Mouse (Mus musculus) hindbrain, embryonic 13.5 days (tissue): ENCODE measurements at regions not wholly inside any gene's neighbourhood (a gene's known extent, or its start where the extent isn't known, plus 50 kb on each side); places are given as distances from the start of the nearest gene placed in this dataset.

Source experiments
- ATAC-seq: fragments of 200-750 bp; cut with Nextera tagmentation; 2 replicates; pipeline ENCODE4 v1.8.0; 2017; ENCODE audit warnings: moderate TSS enrichment; ENCODE audit not compliant: low FRiP score
- H3K27ac ChIP-seq: fragments of 300-500 bp; sonication (generic); 2 replicates; pipeline ENCODE4 v1.5.1; 2015; ENCODE audit warnings: inconsistent platforms, mild to moderate bottlenecking, moderate library complexity
- H3K27me3 ChIP-seq: fragments of 300-500 bp; sonication (generic); 2 replicates; pipeline ENCODE4 v1.6.1; 2015; ENCODE audit warnings: mild to moderate bottlenecking, inconsistent platforms
- H3K36me3 ChIP-seq: fragments of 300-500 bp; sonication (generic); 2 replicates; pipeline ENCODE4 v1.6.1; 2015; ENCODE audit warnings: mild to moderate bottlenecking, inconsistent platforms
- H3K4me1 ChIP-seq: fragments of 300-500 bp; sonication (generic); replicated peaks from 2 replicates; pipeline ENCODE4 v1.6.1; 2015; ENCODE audit warnings: inconsistent platforms
- H3K4me2 ChIP-seq: fragments of 300-500 bp; sonication (generic); 2 replicates; pipeline ENCODE4 v1.6.1; 2015; ENCODE audit warnings: inconsistent platforms, mild to moderate bottlenecking, moderate library complexity
- H3K4me3 ChIP-seq: fragments of 300-500 bp; sonication (generic); 2 replicates; pipeline ENCODE4 v1.5.1; 2015; ENCODE audit warnings: mild to moderate bottlenecking, inconsistent platforms
- H3K9ac ChIP-seq: fragments of 300-500 bp; sonication (generic); 2 replicates; pipeline ENCODE4 v1.6.1; 2015; ENCODE audit warnings: mild to moderate bottlenecking, inconsistent platforms
- H3K9me3 ChIP-seq: fragments of 300-500 bp; sonication (generic); 2 replicates; pipeline ENCODE4 v1.6.1; 2016; ENCODE audit warnings: inconsistent platforms
- WGBS: fragments of 180-500 bp; shearing (Covaris S2); methylation state at CpG from one replicate; pipeline ENCODE4 v1.1.7; 2015; 5-methylcytosine and 5-hydroxymethylcytosine counted together

DNA sequence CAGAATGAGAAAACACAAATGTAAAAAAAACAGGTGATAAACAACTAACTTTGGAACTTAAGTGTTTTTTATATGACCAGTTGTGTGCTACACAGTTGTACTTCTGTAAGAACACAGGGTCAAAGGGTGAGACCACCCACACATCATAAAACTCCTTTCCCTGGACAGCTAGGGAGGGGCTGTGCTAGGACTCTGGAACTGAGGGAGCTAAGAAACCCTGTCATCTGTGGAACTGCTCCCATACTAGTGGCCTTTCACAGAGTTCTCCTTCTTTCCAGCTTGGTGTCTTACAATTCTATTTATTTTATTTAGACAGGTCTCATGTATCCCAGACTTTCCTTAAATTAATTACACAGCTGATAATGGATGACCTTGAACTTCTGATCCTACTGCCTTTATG, 640.4 kb upstream of the Nrp1 start:
- no peak for ATAC-seq
- no peak overlapping the region for H3K4me2 ChIP-seq
- no peak overlapping the region for H3K4me3 ChIP-seq
- no peak overlapping the region for H3K9ac ChIP-seq
- peaks cover 24% of the 10 kb centered on the region for H3K4me1 ChIP-seq
- H3K27ac ChIP-seq: no peak overlapping the region
- H3K9me3 ChIP-seq: no peaks in the 10 kb centered on the region
- H3K36me3 ChIP-seq: no peaks in the 10 kb centered on the region
- no peaks in the 10 kb centered on the region for H3K27me3 ChIP-seq

DNA sequence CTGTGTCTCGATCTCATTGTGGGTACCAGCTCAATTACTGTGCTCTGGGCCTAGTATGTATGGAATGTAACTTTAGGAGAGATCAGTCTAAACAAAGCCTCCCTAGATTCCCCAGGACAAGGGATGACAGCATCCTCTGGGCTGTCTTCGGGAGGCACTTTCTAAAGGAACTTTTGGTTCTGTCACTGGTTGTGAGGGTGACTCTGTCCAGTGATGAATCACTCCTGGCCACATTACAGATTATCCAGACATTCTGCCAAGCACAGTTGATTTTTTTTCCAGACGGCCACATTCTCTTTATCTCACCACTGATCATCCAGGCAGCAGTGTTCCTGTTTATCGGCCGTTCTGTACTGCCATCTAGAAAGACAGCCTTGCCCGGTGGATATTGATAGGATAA, 638.5 kb upstream of the Nrp1 start:
- ATAC-seq: no peak

DNA sequence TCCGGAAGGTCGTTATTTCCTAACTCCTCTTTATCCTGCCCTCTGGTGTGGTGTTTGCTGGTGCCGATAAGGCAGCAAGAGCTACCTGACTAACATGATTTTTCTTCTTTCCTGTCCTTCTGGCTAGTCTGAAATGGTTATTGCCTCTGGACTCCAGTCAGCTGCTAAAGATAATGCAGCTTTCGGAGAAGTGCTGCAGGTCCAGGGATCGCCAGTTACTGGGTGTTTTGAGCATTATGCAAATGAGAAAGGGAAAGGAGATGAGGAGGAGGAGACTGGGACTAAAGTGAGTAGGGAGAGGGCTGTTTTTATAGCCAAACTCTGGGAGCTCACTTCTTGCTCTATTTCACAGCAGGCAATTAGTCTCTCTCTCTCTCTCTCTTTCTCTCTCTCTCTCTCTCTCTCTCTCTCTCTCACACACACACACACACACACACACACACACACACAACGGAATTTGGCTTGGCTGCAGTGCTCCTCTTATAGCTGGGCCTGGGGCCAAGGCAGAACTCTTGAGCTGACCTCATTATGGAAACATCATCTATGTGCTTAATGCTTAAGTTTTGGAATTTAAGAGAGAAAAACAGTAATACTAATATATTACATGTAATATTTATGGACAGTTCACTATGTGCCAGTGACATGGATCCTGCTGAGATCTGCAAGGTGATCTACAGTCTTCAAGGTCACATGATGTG, 637.7 kb upstream of the Nrp1 start:
- H3K36me3 ChIP-seq: no peaks in the 10 kb centered on the region
- ATAC-seq: no peak
- H3K27ac ChIP-seq: peak overlapping the region; percentile 52; the same call in 1 of the 2 replicates
- H3K9me3 ChIP-seq: no peaks in the 10 kb centered on the region
- H3K9ac ChIP-seq: no peak overlapping the region
- no peak overlapping the region for H3K4me3 ChIP-seq
- no peaks in the 10 kb centered on the region for H3K27me3 ChIP-seq
- WGBS: 39% methylated on average over 6 of the region's 6 CpGs
- peaks cover 24% of the 10 kb centered on the region for H3K4me1 ChIP-seq
- H3K4me2 ChIP-seq: 0 out of 2 replicates have a peak overlapping the region, but pooled peaks have one; percentile 13

More for the DNA sequence above, 638.5 kb upstream of the Nrp1 start:
- H3K27ac ChIP-seq: no peak overlapping the region
- no peak overlapping the region for H3K4me2 ChIP-seq
- H3K4me1 ChIP-seq: peaks cover 24% of the 10 kb centered on the region
- no peak overlapping the region for H3K9ac ChIP-seq
- no peaks in the 10 kb centered on the region for H3K27me3 ChIP-seq
- H3K9me3 ChIP-seq: no peaks in the 10 kb centered on the region
- H3K36me3 ChIP-seq: no peaks in the 10 kb centered on the region
- H3K4me3 ChIP-seq: no peak overlapping the region
- WGBS: 27% methylated on average over 6 of the region's 6 CpGs

DNA sequence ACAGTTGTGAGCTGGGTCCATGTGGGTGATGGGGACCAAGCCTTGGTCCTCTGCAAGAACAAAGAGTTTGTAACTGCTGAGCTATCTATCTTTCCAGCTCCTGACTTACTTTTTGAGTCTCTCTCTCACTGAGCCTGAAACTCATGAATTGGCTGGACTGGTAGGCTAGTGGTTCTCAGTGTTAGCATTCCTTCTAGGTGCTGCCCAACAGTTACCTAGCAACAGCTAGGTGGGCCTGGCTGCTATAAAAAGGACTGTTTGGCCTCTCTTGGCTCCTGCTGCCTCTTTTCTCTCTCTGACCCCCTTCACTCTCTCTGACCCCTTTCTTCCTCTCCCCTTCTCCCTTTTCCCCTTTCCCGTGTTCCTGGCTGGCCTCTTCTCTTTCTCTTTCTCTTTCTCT, 636.8 kb upstream of the Nrp1 start:
- Histone ChIP-seq H3K27me3 (no peaks in the 10 kb centered on the region), H3K27ac (no peak overlapping the region), H3K4me3 (no peak overlapping the region), H3K9me3 (no peaks in the 10 kb centered on the region), H3K4me1 (peaks cover 24% of the 10 kb centered on the region), H3K4me2 (no peak overlapping the region), H3K9ac (no peak overlapping the region), H3K36me3 (no peaks in the 10 kb centered on the region)
- no peak for ATAC-seq
- 0% methylated on average over 1 of the region's 1 CpGs for WGBS

DNA sequence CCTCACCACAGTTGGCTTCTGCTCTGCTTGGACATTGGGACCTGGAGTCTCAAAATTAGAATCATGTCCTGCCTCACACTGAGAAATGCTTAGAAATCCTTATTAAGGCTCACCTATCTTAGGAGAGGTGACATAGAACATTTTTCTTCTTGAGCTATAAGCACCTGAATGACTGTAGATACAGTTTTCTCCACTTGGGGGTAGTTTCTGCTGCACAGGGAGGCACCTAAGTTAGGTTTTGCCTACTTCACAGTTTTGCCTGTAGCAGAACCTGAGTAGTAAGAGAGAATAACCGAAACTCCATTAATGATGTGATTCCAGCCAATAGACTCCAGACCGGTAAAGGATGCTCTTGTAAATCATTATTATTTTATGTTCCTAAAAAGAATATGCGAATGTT, 624.3 kb upstream of the Nrp1 start:
- H3K4me3 ChIP-seq: no peak overlapping the region
- no peak for ATAC-seq
- no peak overlapping the region for H3K9ac ChIP-seq

DNA sequence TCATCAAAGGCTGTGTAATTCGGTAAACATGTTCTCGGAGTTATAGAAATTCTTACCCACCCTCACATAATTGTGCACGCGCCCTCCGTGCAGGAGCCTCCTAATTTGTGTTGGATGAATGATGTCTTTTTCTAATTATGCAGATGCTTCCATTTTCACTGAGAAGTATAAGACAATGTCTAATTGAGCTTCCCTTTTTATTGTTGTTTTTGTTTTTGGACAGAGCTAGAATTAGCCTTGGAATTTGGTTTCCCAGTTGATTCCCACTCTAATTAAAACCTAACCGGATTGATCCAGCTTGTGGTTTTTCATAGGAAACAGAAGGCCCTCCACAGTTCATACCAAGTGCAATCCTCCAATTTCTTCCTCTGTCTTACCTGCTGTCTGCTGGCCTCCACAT, 616.2 kb upstream of the Nrp1 start:
- Histone ChIP-seq H3K4me3 (no peak overlapping the region), H3K27ac (no peak overlapping the region), H3K36me3 (no peaks in the 10 kb centered on the region), H3K4me1 (no peaks in the 10 kb centered on the region), H3K4me2 (no peak overlapping the region), H3K9me3 (no peaks in the 10 kb centered on the region), H3K9ac (no peak overlapping the region), H3K27me3 (no peaks in the 10 kb centered on the region)
- no peak for ATAC-seq
- WGBS: 82% methylated on average over 6 of the region's 6 CpGs

More for the DNA sequence above, 624.3 kb upstream of the Nrp1 start:
- Histone ChIP-seq H3K36me3 (no peaks in the 10 kb centered on the region), H3K27me3 (no peaks in the 10 kb centered on the region), H3K4me1 (no peaks in the 10 kb centered on the region), H3K9me3 (no peaks in the 10 kb centered on the region), H3K27ac (no peak overlapping the region), H3K4me2 (no peak overlapping the region)
- 93% methylated on average over 3 of the region's 3 CpGs for WGBS

DNA sequence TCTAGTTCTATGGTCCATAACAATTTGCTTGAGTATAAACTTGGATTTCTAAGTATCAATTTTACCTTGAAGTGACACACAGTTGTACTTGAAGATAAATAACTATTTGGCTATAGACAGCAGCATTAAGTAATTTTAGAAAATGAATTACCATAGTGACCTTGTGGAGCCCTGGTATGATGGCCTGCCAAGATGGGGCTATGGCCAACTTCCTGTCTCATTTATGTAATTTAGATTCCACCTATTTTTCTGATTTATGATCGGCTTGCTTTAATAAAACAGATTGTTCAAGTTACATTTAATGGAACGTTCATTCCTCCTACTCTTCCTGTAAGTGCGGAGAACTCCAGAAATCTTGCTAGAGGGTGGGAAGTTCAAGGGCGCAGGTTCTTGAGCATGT, 613.2 kb upstream of the Nrp1 start:
- no peak overlapping the region for H3K27ac ChIP-seq
- no peaks in the 10 kb centered on the region for H3K36me3 ChIP-seq
- H3K27me3 ChIP-seq: no peaks in the 10 kb centered on the region
- no peak overlapping the region for H3K4me3 ChIP-seq
- no peak for ATAC-seq
- H3K4me2 ChIP-seq: no peak overlapping the region
- 97% methylated on average over 4 of the region's 4 CpGs for WGBS
- H3K4me1 ChIP-seq: no peaks in the 10 kb centered on the region
- no peak overlapping the region for H3K9ac ChIP-seq
- no peaks in the 10 kb centered on the region for H3K9me3 ChIP-seq

DNA sequence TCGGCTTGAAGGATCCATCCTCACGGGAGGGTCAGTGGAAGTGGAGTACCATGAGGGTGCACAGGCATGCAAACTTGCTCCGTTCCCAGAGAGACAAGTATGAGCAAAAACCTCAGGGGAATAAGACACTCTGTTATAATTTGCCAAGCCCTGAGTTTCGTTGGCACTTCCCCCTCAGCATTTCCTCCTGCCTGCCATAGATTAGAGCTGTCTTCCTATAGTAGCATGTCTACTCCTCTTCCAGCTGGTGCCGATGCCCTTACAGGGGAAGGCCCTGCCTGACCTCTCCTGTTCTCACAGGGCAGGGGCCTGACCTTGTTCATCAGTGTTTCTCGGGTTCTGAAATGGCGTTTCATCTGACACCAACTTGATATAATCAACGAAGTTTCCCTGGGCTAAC, 611.9 kb upstream of the Nrp1 start:
- Histone ChIP-seq H3K27ac (no peak overlapping the region), H3K9me3 (no peaks in the 10 kb centered on the region), H3K36me3 (no peaks in the 10 kb centered on the region), H3K4me1 (no peaks in the 10 kb centered on the region), H3K4me3 (no peak overlapping the region), H3K9ac (no peak overlapping the region), H3K27me3 (no peaks in the 10 kb centered on the region), H3K4me2 (no peak overlapping the region)
- no peak for ATAC-seq
- WGBS: 82% methylated on average over 8 of the region's 8 CpGs

DNA sequence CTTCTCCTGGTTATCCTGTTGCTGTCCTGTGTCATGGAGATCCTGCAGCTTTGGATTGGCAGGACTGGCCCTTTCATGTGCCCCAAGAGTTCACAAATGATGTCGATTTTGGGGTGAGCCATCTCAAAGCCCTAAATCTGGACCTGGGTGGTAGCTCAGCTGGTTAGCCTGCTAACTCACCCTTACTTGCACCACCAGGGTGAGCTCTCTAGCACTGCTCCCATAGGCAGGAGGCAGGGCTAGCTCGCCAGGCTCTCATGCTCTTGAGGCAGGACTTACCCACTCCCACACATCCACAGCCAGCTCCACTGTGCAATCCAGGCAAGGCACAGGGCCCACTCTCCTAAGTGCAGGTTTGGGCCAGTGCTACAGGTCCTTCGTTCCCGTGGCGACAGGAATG, 605.5 kb upstream of the Nrp1 start:
- Histone ChIP-seq H3K4me2 (no peak overlapping the region), H3K4me1 (no peaks in the 10 kb centered on the region), H3K9ac (no peak overlapping the region), H3K36me3 (no peaks in the 10 kb centered on the region), H3K4me3 (no peak overlapping the region), H3K9me3 (no peaks in the 10 kb centered on the region), H3K27ac (no peak overlapping the region), H3K27me3 (no peaks in the 10 kb centered on the region)
- ATAC-seq: no peak
- 86% methylated on average over 5 of the region's 5 CpGs for WGBS

DNA sequence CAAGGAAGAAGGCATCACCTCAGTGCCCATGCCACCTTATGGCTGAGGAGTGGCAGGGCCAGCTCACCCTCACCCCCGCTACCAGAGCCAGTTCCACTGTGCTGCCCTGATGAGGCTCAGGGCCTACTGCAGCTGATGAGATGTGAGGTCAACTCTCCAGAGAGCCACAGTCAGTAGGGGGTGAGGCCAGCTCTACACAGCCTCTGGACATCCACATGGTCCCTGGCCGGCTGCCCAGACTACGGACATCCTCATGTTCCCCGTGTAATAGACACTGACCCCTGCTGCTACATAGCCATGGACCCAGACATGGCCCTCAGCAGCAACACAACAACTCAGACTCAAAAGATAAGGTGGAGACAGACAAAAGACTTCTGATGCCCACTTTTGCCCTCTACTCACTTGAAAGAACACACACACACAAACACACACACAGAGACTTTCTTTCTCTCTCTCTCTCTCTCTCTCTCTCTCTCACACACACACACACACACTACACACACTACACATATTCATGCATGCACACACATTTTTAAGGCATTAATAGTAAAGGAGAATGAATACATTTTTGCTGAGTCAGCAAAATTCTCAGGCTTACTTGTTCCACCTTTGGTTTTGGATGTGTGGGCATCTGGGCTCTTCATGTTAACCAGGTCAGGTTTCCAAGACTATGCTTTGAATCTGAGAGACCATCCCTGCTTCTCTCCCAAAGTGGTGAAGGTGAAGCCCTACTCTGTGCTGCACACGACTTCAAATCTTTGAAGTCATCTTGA, 604.4 kb upstream of the Nrp1 start:
- H3K36me3 ChIP-seq: no peaks in the 10 kb centered on the region
- no peak overlapping the region for H3K4me2 ChIP-seq
- H3K4me1 ChIP-seq: no peaks in the 10 kb centered on the region
- no peak overlapping the region for H3K9ac ChIP-seq
- ATAC-seq: no peak
- no peaks in the 10 kb centered on the region for H3K27me3 ChIP-seq
- 91% methylated on average over 5 of the region's 5 CpGs for WGBS
- no peak overlapping the region for H3K4me3 ChIP-seq
- no peaks in the 10 kb centered on the region for H3K9me3 ChIP-seq
- H3K27ac ChIP-seq: no peak overlapping the region

DNA sequence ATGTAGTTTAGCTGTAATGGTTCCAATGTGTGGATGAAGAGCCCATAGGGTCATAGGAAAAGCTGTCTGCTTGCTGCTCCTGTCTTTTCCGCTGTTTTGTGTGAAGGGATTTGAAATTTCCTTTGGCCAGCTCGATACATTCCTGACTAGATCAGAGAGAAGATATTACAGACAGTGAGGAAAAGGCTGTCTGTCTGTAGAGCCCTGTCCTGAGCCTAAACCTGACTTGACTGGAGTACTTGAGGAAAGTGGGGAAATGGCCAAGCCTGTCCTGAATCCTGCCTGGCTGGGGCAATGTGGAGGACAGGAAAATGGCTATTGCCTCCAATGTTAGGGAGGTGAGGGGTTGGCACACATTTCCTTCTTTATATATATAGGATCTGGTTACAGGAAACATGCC, 601.0 kb upstream of the Nrp1 start:
- no peaks in the 10 kb centered on the region for H3K4me1 ChIP-seq
- H3K9me3 ChIP-seq: no peaks in the 10 kb centered on the region
- H3K27ac ChIP-seq: no peak overlapping the region
- H3K36me3 ChIP-seq: no peaks in the 10 kb centered on the region
- no peak overlapping the region for H3K9ac ChIP-seq
- WGBS: 90% methylated on average over 2 of the region's 2 CpGs
- H3K4me2 ChIP-seq: no peak overlapping the region
- no peaks in the 10 kb centered on the region for H3K27me3 ChIP-seq
- no peak for ATAC-seq
- no peak overlapping the region for H3K4me3 ChIP-seq

DNA sequence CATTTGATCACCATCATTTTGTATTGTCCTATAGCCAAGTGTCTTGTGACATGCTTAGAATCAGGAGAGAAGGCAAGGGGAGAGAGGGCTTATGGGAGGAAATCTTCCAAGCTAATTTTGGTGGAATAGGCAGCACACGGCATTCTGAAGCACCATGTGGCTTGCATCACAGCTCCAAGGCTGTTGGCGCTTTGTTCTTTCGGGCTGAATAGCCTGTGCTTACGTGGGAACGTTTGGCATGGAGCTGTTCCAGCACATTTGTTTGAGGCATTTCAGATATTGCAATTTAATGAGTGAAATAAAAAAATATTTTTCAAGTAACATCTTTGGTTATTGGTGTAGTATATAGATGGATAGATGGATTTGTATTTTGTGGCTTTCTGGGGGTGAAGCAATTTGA, 598.5 kb upstream of the Nrp1 start:
- Histone ChIP-seq H3K36me3 (no peaks in the 10 kb centered on the region), H3K27ac (no peak overlapping the region), H3K4me2 (no peak overlapping the region), H3K4me1 (no peaks in the 10 kb centered on the region), H3K27me3 (no peaks in the 10 kb centered on the region), H3K9me3 (no peaks in the 10 kb centered on the region), H3K9ac (no peak overlapping the region), H3K4me3 (no peak overlapping the region)
- ATAC-seq: no peak
- WGBS: 85% methylated on average over 5 of the region's 5 CpGs

DNA sequence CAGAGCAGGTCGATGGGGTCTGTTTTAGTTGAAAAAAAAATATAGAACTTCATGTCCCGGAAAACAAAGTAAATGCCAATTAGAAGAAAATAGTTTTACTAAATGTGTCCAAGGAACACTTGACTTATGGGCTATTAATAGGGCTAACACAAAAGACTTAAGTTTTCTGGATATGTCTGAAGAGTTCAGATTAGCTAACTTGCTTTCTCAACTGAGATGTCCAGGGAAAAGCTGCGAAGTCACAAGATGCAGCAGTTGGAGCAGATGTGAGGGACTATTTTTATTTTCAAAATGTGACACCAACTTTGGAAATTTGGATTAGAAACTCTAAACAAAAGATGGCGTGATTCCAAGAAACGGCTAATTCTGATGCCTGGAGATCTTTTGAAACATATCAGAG, 593.2 kb upstream of the Nrp1 start:
- Histone ChIP-seq H3K36me3 (no peaks in the 10 kb centered on the region), H3K9me3 (no peaks in the 10 kb centered on the region), H3K4me3 (no peak overlapping the region), H3K27ac (no peak overlapping the region), H3K9ac (no peak overlapping the region), H3K4me1 (no peaks in the 10 kb centered on the region), H3K4me2 (no peak overlapping the region), H3K27me3 (no peaks in the 10 kb centered on the region)
- WGBS: 93% methylated on average over 5 of the region's 5 CpGs
- no peak for ATAC-seq
